Mouse (Mus musculus): ENCODE measurements around the gene Lgals3bp.

DNA sequence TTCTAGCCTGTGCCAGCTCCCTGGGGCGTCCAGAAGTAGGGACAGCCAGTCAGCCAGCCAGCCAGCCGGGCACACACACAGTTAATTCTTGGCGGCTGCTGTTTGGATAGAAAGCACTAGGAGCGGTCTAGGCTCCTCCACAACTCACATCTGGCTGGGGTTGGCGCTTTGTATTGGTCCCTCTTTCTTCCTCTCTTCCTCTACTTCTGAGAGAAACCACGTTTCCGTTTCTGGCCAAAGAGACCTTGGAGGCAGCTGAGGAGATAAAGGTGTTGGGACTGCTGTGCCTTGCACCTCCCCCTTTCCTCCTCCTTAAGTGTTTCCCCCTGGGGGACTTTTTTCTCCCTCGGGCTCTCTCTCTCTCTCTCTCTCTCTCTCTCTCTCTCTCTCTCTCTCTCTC, 26.1 kb upstream of the Lgals3bp start, which contains the start of gene C1qtnf1:
- TF ChIP-seq POLR2A (IDR thresholded peaks at IDR 0.05; ENCODE audit: low read depth, low read length): no peak
- TF ChIP-seq USF2 (conservative IDR thresholded peaks at IDR 0.05; ENCODE audit: low read depth, low read length): no peak
- no peak for TF ChIP-seq KAT2A (IDR thresholded peaks at IDR 0.05; ENCODE audit: insufficient replicate concordance, low read length)
- no peak for TF ChIP-seq EP300 (IDR thresholded peaks at IDR 0.05; ENCODE audit: low read length)
- TF ChIP-seq USF1 (IDR thresholded peaks at IDR 0.05; ENCODE audit: low read depth, low read length): no peak
- TF ChIP-seq CTCF (conservative IDR thresholded peaks at IDR 0.05 in 1 of 2, IDR thresholded peaks at IDR 0.05 in 1 of 2; ENCODE audit: low read depth in 2 of 2, low read length in 2 of 2): no peak
- TF ChIP-seq UBTF (IDR thresholded peaks at IDR 0.05; ENCODE audit: low read depth, low read length): no peak
- TF ChIP-seq TCF12 (IDR thresholded peaks at IDR 0.05; ENCODE audit: low read depth, low read length): no peak

Data from CH12.LX (cell line).